Mouse (Mus musculus) midbrain, embryonic 14.5 days (tissue): Measurements from ENCODE around the gene Srf. TPM values are rescaled to one million over a fixed set of nuclear protein-coding genes. Genes with fewer than 3 reads are reported as not detected.
A peak's percentile ranks its signal among the peaks of the same experiment; 100 is the strongest.

Experiments
- ATAC-seq: fragments of 200-750 bp; cut with Nextera tagmentation; 2 replicates; pipeline ENCODE4 v1.8.0; 2017; ENCODE audit warnings: moderate number of reproducible peaks, moderate library complexity; ENCODE audit not compliant: low FRiP score, low TSS enrichment
- DNase-seq: peaks from one replicate; pipeline ENCODE4 v3.0.0-alpha.2; 2015
- H3K27ac ChIP-seq: fragments of 300-500 bp; sonication (generic); replicated peaks from 2 replicates; pipeline ENCODE4 v1.5.1; 2014; ENCODE audit warnings: mild to moderate bottlenecking, low read depth, low read length, moderate library complexity
- H3K27me3 ChIP-seq: fragments of 300-500 bp; sonication (generic); 2 replicates; pipeline ENCODE4 v1.6.1; 2014; ENCODE audit warnings: low read length, control low read depth, mixed read lengths; ENCODE audit not compliant: control insufficient read depth, insufficient read depth
- H3K36me3 ChIP-seq: fragments of 300-500 bp; sonication (generic); 2 replicates; pipeline ENCODE4 v1.6.1; 2014; ENCODE audit warnings: low read length, control low read depth; ENCODE audit not compliant: control insufficient read depth, insufficient read depth
- H3K4me1 ChIP-seq: fragments of 300-500 bp; sonication (generic); 2 replicates; pipeline ENCODE4 v1.6.1; 2014; ENCODE audit warnings: mild to moderate bottlenecking, antibody characterized with exemption, low read length, control low read depth; ENCODE audit not compliant: control insufficient read depth, insufficient read depth
- H3K4me2 ChIP-seq: fragments of 300-500 bp; sonication (generic); 2 replicates; pipeline ENCODE4 v1.6.1; 2014; ENCODE audit warnings: mild to moderate bottlenecking, low read length, moderate library complexity
- H3K4me3 ChIP-seq: fragments of 300-500 bp; sonication (generic); replicated peaks from 2 replicates; pipeline ENCODE4 v1.5.1; 2014; ENCODE audit warnings: low read depth, low read length
- H3K9ac ChIP-seq: fragments of 300-500 bp; sonication (generic); replicated peaks from 2 replicates; pipeline ENCODE4 v1.6.1; 2014; ENCODE audit warnings: mild to moderate bottlenecking, low read length, moderate library complexity
- H3K9me3 ChIP-seq: fragments of 300-500 bp; sonication (generic); 2 replicates; pipeline ENCODE4 v1.6.1; 2016; ENCODE audit warnings: low read length, control low read depth, mixed read lengths; ENCODE audit not compliant: control insufficient read depth
- WGBS: fragments of 180-500 bp; shearing (Covaris S2); extraction: QIAGEN DNeasy Blood & Tissue Kit; methylation state at CpG from one replicate; pipeline ENCODE4 v1.1.7; 2014; 5-methylcytosine and 5-hydroxymethylcytosine counted together
- polyA plus RNA-seq: library from polyadenylated mRNA; unstranded; fragments of >200 nt; fragmentation: Nextera tagmentation; extraction: Ambion mirVana; gene quantifications from 2 replicates; pipeline ENCODE4 v1.2.1, GENCODE M21; 2014

Srf gene
- 4.2 and 5.9 TPM in 2 replicates for polyA plus RNA-seq

DNA sequence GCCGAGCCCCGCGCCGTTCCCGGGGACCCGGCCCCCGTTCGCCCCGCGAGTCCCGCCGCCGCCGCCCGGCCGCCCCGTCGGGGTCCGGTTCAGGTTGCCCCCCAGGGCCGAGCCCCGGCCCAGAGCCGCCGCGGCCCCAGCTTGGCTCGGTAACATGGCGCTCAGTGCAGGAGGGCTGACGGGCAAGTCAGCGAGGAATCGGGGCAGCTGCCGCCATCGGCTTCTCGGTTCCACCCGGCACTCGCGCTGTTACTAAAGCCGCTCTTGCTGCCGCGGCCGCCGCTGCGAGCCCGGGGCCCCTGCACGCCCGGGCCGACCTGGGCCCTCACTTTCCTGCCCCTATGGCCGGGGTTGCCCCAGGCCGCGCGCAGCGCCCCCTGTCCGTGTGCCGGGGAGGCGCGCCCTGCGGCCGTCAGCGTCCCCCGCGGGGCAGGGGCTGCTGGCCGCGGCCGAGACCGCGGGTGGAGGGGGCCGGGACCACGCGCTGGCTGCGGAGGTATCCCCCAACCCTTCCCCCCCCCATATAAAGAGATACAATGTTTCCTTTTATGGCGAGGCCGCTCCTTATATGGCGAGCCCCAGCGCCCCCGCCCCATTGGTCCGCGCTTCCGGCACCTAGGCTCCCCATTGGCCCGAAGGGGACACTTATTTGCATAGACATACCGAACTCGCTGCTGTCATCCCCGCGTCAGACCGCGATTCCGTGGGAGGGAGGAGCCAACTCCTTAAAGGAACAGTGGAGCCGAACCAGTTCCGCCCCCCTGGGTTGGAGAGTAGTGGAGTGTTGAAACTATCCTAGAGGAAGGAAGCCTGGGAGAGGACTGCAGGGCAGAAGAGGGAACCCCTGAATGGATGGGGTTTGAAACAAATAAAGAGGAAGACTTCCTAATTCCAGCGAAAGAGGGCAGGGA lies at the start of gene Srf:
Gene Srf (minus strand): TSS at position 503 of the 911 bp plus-strand sequence.
- Histone ChIP-seq H3K9ac (peak within 1 kb of the TSS; percentile 96), H3K4me2 (peak within 1 kb of the TSS; percentile 94), H3K27me3 (no peaks in the 10 kb centered on the region), H3K27ac (peak within 1 kb of the TSS; percentile 91), H3K36me3 (peaks cover 12% of the 10 kb centered on the region), H3K4me1 (peaks cover 29% of the 10 kb centered on the region), H3K4me3 (peak within 1 kb of the TSS; percentile 96), H3K9me3 (no peaks in the 10 kb centered on the region)
- peak; percentile 99 for DNase-seq
- ATAC-seq: peak; percentile 94
- under 1% methylated on average over 87 of the region's 87 CpGs for WGBS

DNA sequence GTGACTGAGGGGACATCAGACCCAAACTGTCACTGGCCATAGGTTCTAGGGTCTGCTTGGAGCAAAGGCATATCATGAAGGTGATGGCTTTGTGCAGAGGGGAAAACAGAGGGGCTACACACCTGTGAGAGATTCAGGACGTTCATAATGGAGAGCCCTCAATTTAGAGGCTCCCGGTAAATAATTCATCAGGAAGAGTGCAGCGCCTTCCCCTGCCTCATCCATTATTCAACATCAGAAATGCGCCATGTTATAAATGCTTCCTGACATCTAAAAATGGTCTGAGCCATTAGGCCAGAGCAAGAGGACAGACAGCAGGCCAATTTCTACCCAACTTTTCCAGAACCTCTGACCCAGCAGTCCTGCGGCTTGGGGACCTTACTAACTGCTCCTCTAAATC lies 49.2 kb upstream of the Srf start:
- ATAC-seq: no peak
- Histone ChIP-seq H3K9me3 (no peaks in the 10 kb centered on the region), H3K4me3 (no peak overlapping the region), H3K9ac (no peak overlapping the region), H3K27me3 (no peaks in the 10 kb centered on the region), H3K4me1 (peaks cover 10% of the 10 kb centered on the region), H3K27ac (peak overlapping the region; percentile 77), H3K4me2 (no peak overlapping the region), H3K36me3 (no peaks in the 10 kb centered on the region)
- 28% methylated on average over 5 of the region's 5 CpGs for WGBS
- peak; percentile 58 for DNase-seq

DNA sequence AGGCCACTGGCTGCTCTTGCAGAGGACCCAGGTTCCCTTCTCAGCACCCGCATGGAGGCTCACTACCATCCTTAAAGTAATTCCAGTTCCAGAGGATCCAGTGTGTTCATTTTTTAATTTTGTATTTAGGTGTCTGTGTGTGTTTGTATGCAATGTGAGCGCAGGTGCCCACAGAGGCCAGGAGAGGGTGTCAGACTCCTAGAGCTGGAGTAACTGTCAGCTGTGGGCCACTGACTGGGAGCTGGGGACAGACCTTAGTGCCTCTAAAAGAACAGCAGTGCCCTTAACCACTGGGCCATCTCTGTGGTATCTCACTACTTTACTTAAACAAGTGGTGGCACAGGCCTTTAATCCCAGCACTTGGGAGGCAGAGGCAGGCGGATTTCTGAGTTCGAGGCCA lies 47.3 kb upstream of the Srf start:
- Histone ChIP-seq H3K27ac (no peak overlapping the region), H3K27me3 (no peaks in the 10 kb centered on the region), H3K9me3 (no peaks in the 10 kb centered on the region), H3K9ac (no peak overlapping the region), H3K4me3 (no peak overlapping the region), H3K4me2 (no peak overlapping the region), H3K36me3 (no peaks in the 10 kb centered on the region), H3K4me1 (peaks cover 10% of the 10 kb centered on the region)
- no peak for DNase-seq
- ATAC-seq: no peak
- 97% methylated on average over 4 of the region's 4 CpGs for WGBS

DNA sequence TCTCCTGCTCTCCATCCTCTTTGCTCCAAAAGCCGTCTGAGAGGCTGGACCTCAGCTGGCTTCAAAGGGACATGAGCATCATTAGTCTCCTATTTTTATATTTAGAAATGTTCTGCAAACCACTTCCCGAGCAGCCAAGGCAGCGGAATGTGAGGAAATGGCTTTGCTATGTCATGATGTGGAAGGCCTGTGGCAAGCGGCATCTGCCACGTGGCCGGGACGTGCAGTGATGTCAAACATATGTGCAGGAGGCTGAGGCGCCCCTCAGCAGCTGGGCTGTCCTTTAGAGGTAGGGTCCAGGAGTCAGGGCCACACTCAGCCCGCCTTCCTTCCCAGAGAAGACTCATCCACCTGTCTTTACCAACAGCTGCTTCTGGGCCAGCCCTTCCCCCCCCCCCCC lies 46.2 kb upstream of the Srf start:
- H3K27ac ChIP-seq: peak overlapping the region; percentile 26; the same call in 1 of the 2 replicates
- 86% methylated on average over 9 of the region's 9 CpGs for WGBS

DNA sequence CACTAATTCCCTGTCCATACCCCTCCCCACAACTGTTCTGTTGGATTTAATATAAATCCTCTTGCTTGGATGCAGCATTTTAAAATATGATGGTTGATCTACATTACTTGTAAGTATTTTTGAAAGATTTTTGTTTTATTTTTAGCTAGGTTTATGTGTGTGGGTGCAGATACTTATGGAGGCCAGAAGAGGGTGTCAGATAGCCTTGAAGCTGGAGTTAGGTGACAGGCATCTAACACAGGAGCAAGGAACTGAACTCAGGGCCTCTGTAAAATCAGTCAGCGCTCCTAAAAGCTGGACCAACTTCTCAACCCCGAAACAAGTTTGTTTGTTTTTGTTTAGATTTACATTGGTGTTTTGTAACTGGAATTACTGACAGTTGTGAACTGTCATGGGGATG lies 44.6 kb upstream of the Srf start:
- 94% methylated on average over 2 of the region's 2 CpGs for WGBS
- Histone ChIP-seq H3K4me1 (peaks cover 8% of the 10 kb centered on the region), H3K9me3 (no peaks in the 10 kb centered on the region), H3K27ac (no peak overlapping the region), H3K4me3 (no peak overlapping the region), H3K27me3 (no peaks in the 10 kb centered on the region), H3K9ac (no peak overlapping the region), H3K36me3 (no peaks in the 10 kb centered on the region), H3K4me2 (no peak overlapping the region)
- no peak for DNase-seq
- ATAC-seq: no peak

More for the DNA sequence above, 46.2 kb upstream of the Srf start:
- H3K4me2 ChIP-seq: no peak overlapping the region
- no peak overlapping the region for H3K4me3 ChIP-seq
- no peaks in the 10 kb centered on the region for H3K9me3 ChIP-seq
- no peaks in the 10 kb centered on the region for H3K27me3 ChIP-seq
- no peak for DNase-seq
- H3K4me1 ChIP-seq: peaks cover 10% of the 10 kb centered on the region
- H3K9ac ChIP-seq: no peak overlapping the region
- H3K36me3 ChIP-seq: no peaks in the 10 kb centered on the region
- ATAC-seq: no peak

DNA sequence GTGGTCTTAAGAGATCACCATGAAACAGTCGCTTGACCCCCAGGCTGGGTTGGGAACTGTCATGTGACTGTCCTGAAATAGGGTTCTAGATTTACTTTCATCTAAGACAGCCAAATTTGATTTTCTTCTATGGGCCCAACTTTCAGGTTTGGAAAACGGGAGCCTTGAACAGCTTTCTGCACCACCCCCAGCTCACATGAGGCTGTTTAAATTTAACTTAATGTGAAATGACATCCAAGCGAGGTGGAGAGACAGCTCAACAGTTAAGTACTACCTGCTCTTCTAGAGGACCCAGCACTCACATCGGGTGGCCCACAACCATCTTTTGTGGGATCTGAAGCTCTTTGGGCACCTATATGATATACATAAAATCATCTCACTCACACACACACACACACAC lies 43.0 kb upstream of the Srf start:
- Histone ChIP-seq H3K27ac (no peak overlapping the region), H3K4me2 (no peak overlapping the region), H3K36me3 (no peaks in the 10 kb centered on the region), H3K4me3 (no peak overlapping the region), H3K27me3 (no peaks in the 10 kb centered on the region), H3K4me1 (0 out of 2 replicates have a peak, but pooled peaks cover 5% of the 10 kb centered on the region), H3K9ac (no peak overlapping the region), H3K9me3 (no peaks in the 10 kb centered on the region)
- WGBS: 80% methylated on average over 4 of the region's 4 CpGs
- ATAC-seq (no peak), DNase-seq (no peak)

DNA sequence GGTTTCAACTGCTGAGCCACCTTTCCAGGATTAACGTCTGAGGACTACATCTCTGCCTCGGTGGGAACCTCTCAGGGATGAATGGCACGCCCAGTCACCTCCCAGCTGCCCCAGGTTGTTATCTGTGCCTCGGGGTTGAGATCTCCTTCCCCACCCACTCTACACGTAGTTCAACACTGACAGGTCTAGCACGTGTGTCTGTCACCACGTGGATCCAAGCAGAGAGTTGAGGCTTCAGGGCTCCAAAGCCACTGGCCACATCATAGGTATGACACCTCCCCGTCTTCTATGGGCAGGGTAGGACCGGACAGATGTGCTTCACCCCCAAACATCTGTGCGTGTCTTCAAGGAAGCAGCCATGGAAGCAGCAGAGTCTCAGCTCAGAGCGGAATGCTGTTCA lies 42.0 kb upstream of the Srf start:
- Histone ChIP-seq H3K27me3 (no peaks in the 10 kb centered on the region), H3K27ac (no peak overlapping the region), H3K9ac (no peak overlapping the region), H3K4me2 (no peak overlapping the region), H3K36me3 (no peaks in the 10 kb centered on the region), H3K4me1 (0 out of 2 replicates have a peak, but pooled peaks cover 5% of the 10 kb centered on the region), H3K4me3 (no peak overlapping the region), H3K9me3 (no peaks in the 10 kb centered on the region)
- no peak for ATAC-seq
- DNase-seq: no peak
- 93% methylated on average over 11 of the region's 11 CpGs for WGBS

DNA sequence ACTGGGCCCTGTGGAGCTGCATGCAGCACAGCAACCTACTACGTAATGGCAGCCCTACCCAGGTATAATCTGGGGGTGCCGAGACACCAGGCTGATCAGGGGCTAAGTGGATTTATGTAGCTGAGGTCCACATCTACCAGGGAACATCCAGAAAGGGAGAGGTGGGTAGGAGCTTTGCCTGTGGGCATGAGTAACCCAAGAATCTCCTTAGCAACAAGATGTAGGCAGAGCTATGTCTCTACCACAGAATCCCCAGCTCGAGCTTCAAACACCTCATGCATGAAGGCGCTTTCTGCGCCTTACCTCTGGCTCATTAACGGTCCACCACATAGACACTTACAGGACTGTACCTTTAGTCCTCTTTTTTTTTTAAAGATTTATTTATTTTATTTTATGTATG lies 39.4 kb upstream of the Srf start:
- Histone ChIP-seq H3K4me1 (0 out of 2 replicates have a peak, but pooled peaks cover 5% of the 10 kb centered on the region), H3K9me3 (no peaks in the 10 kb centered on the region), H3K4me3 (no peak overlapping the region), H3K9ac (no peak overlapping the region), H3K27me3 (no peaks in the 10 kb centered on the region), H3K4me2 (no peak overlapping the region), H3K27ac (0 out of 2 replicates have a peak overlapping the region, but pooled peaks have one; percentile 26), H3K36me3 (peaks cover 6% of the 10 kb centered on the region; the same call in 1 of the 2 replicates)
- DNase-seq: no peak
- no peak for ATAC-seq
- 68% methylated on average over 6 of the region's 6 CpGs for WGBS

DNA sequence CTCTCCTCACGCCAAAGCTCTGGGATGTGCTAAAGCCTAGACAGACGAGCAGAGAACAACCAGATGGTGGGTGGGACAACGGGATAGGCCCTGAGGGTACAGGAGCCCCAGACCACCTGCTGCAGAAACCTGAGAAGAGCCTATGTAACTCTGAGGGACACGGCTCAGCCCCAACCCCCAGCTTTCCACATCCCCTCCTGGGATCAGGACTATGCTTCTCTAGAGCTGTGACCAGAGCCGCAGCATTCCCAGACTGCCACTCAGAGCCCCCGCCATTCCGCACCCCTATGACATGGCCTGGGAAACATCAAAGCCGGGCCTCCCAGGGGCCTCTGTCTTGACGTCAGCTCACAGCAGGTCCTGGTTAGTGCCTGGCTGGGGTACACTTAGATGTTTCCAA lies 38.6 kb upstream of the Srf start:
- Histone ChIP-seq H3K4me1 (0 out of 2 replicates have a peak, but pooled peaks cover 5% of the 10 kb centered on the region), H3K4me3 (no peak overlapping the region), H3K9me3 (no peaks in the 10 kb centered on the region), H3K36me3 (peaks cover 13% of the 10 kb centered on the region), H3K9ac (no peak overlapping the region), H3K4me2 (no peak overlapping the region), H3K27me3 (no peaks in the 10 kb centered on the region), H3K27ac (0 out of 2 replicates have a peak overlapping the region, but pooled peaks have one; percentile 26)
- DNase-seq (no peak), ATAC-seq (no peak)
- 50% methylated on average over 9 of the region's 9 CpGs for WGBS
